In genomic region chr5:136230348-136231035, GRCm38 (mm10) we compare ENCODE assay signal across 16 mouse cellular contexts. TPM values are rescaled to one million over a fixed set of nuclear protein-coding genes. Genes with fewer than 3 reads are reported as not detected.
DNase-seq lines count a peak whose midpoint lies in the region; ATAC-seq and TF ChIP-seq lines count a peak whose summit lies in the region.
"Had no signal": no experiment of that assay in that cellular context is flagged by ENCODE, and none has a peak within 500 bp of the region (broad histone marks: within the 10 kb centered on the region; RNA-seq: fewer than 3 reads in every experiment).

No protein-coding gene starts in this region.

- H3K9ac ChIP-seq in neural tube, embryonic 12.5 days, result no peak overlapping the region
- H3K9ac ChIP-seq in embryonic facial prominence, embryonic 14.5 days (ENCODE audit: low read depth, low read length), result no peak overlapping the region
- no peak overlapping the region for H3K9ac ChIP-seq in limb, embryonic 14.5 days (ENCODE audit: low read depth, low read length, severe bottlenecking)
- H3K9ac ChIP-seq in midbrain, embryonic 15.5 days, result no peak overlapping the region
- H3K9ac ChIP-seq: forebrain, postnatal 0 days; heart, embryonic 13.5 days; liver, embryonic 13.5 days had no signal

- no peaks in the 10 kb centered on the region for H3K9me3 ChIP-seq in neural tube, embryonic 12.5 days
- no peaks in the 10 kb centered on the region for H3K9me3 ChIP-seq in embryonic facial prominence, embryonic 14.5 days (ENCODE audit: control insufficient read depth, low read length)
- H3K9me3 ChIP-seq in limb, embryonic 14.5 days (ENCODE audit: control insufficient read depth, low read length), result no peaks in the 10 kb centered on the region
- H3K9me3 ChIP-seq in midbrain, embryonic 15.5 days, result no peaks in the 10 kb centered on the region
- H3K9me3 ChIP-seq: heart, embryonic 13.5 days; liver, embryonic 13.5 days had no signal

- 0 out of 2 replicates have a peak, but pooled peaks have one; percentile 33 for ATAC-seq in neural tube, embryonic 12.5 days (ENCODE audit: low FRiP score, low read depth)
- ATAC-seq in embryonic facial prominence, embryonic 14.5 days (ENCODE audit: low read depth), result peak; percentile 68; the same call in 1 of the 2 replicates
- ATAC-seq in limb, embryonic 14.5 days (ENCODE audit: low FRiP score, low read depth), result peak; percentile 72
- ATAC-seq in midbrain, embryonic 15.5 days (replicated peaks), result no peak
- ATAC-seq: activated CD4-positive, CD25-positive, alpha-beta regulatory T cell, adult 4 months; forebrain, postnatal 0 days; intestine, postnatal 0 days; lung, postnatal 0 days had no signal

- DNase-seq in neural tube, embryonic 10.5 days (ENCODE audit: extremely low spot score, low spot score), result no peak
- DNase-seq in embryonic facial prominence, embryonic 14.5 days (ENCODE audit: low spot score), result peak; percentile 85
- DNase-seq in limb, embryonic 14.5 days (ENCODE audit: low spot score), result peak; percentile 63
- DNase-seq in heart, postnatal 36 days, result no peak
- DNase-seq in spleen, adult 18-20 months, result no peak
- DNase-seq: forebrain, postnatal 0 days; kidney, postnatal 25 days; liver, embryonic 13.5 days; right cerebral cortex, postnatal 4 days had no signal

- H3K4me3 ChIP-seq in neural tube, embryonic 12.5 days, result no peak overlapping the region
- no peak overlapping the region for H3K4me3 ChIP-seq in embryonic facial prominence, embryonic 14.5 days (ENCODE audit: low read depth, low read length)
- no peak overlapping the region for H3K4me3 ChIP-seq in limb, embryonic 14.5 days (replicated peaks; ENCODE audit: low read length)
- no peak overlapping the region for H3K4me3 ChIP-seq in midbrain, embryonic 15.5 days
- H3K4me3 ChIP-seq: erythroblast, embryonic 14.5 days; heart, embryonic 13.5 days; liver, embryonic 13.5 days had no signal

- intact Hi-C loops in heart, postnatal 36 days (cut with DNase I), result no loop called here

- H3K36me3 ChIP-seq in neural tube, embryonic 12.5 days, result peaks cover 45% of the 10 kb centered on the region
- peaks cover 5% of the 10 kb centered on the region; the same call in 1 of the 2 replicates for H3K36me3 ChIP-seq in embryonic facial prominence, embryonic 14.5 days (ENCODE audit: control insufficient read depth, insufficient read depth, low read length)
- peaks cover 3% of the 10 kb centered on the region; the same call in 1 of the 2 replicates for H3K36me3 ChIP-seq in limb, embryonic 14.5 days (ENCODE audit: control insufficient read depth, insufficient read depth, low read length)
- 0 out of 2 replicates have a peak, but pooled peaks cover 11% of the 10 kb centered on the region for H3K36me3 ChIP-seq in midbrain, embryonic 15.5 days (replicated peaks)
- H3K36me3 ChIP-seq: heart, embryonic 13.5 days had no signal

- H3K4me2 ChIP-seq in neural tube, embryonic 12.5 days (replicated peaks), result no peak overlapping the region
- no peak overlapping the region for H3K4me2 ChIP-seq in embryonic facial prominence, embryonic 14.5 days (ENCODE audit: low read depth, low read length)
- no peak overlapping the region for H3K4me2 ChIP-seq in limb, embryonic 14.5 days (replicated peaks; ENCODE audit: low read depth, low read length, severe bottlenecking)
- no peak overlapping the region for H3K4me2 ChIP-seq in midbrain, embryonic 15.5 days
- H3K4me2 ChIP-seq: heart, embryonic 13.5 days; liver, embryonic 13.5 days had no signal

- TF ChIP-seq POLR2A in limb, embryonic 14.5 days (IDR thresholded peaks at IDR 0.05; ENCODE audit: borderline replicate concordance, extremely low read depth, insufficient read depth, insufficient read length), result no peak

- H3K4me1 ChIP-seq in neural tube, embryonic 12.5 days, result peaks cover 28% of the 10 kb centered on the region
- no peaks in the 10 kb centered on the region for H3K4me1 ChIP-seq in embryonic facial prominence, embryonic 14.5 days (ENCODE audit: control insufficient read depth, insufficient read depth, low read length)
- no peaks in the 10 kb centered on the region for H3K4me1 ChIP-seq in limb, embryonic 14.5 days (ENCODE audit: control insufficient read depth, insufficient read depth, low read length)
- H3K4me1 ChIP-seq in midbrain, embryonic 15.5 days, result peaks cover 7% of the 10 kb centered on the region; the same call in 1 of the 2 replicates

- H3K27me3 ChIP-seq in neural tube, embryonic 12.5 days (replicated peaks), result no peaks in the 10 kb centered on the region
- no peaks in the 10 kb centered on the region for H3K27me3 ChIP-seq in embryonic facial prominence, embryonic 14.5 days (replicated peaks; ENCODE audit: control insufficient read depth, insufficient read depth, low read length)
- H3K27me3 ChIP-seq in limb, embryonic 14.5 days (ENCODE audit: control insufficient read depth, insufficient read depth, low read length), result no peaks in the 10 kb centered on the region
- no peaks in the 10 kb centered on the region for H3K27me3 ChIP-seq in midbrain, embryonic 15.5 days (replicated peaks)

- 59% methylated on average over 4 of the region's 4 CpGs for WGBS in neural tube, embryonic 12.5 days
- 55% methylated on average over 4 of the region's 4 CpGs for WGBS in embryonic facial prominence, embryonic 14.5 days
- 57% methylated on average over 4 of the region's 4 CpGs for WGBS in limb, embryonic 14.5 days
- 66% methylated on average over 4 of the region's 4 CpGs for WGBS in midbrain, embryonic 15.5 days

- no peak overlapping the region for H3K27ac ChIP-seq in neural tube, embryonic 12.5 days
- 0 out of 2 replicates have a peak overlapping the region, but pooled peaks have one; percentile 10 for H3K27ac ChIP-seq in embryonic facial prominence, embryonic 14.5 days (replicated peaks; ENCODE audit: low read depth, low read length)
- H3K27ac ChIP-seq in limb, embryonic 14.5 days (replicated peaks; ENCODE audit: low read depth, low read length), result no peak overlapping the region
- no peak overlapping the region for H3K27ac ChIP-seq in midbrain, embryonic 15.5 days
- H3K27ac ChIP-seq: heart, embryonic 13.5 days; liver, embryonic 13.5 days had no signal

RNA-seq across cellular contexts. Expression of gene Sh2b2, which starts 15.9 kb away (rescaled TPM):
- 28.0 and 29.2 TPM in 2 replicates for polyA plus RNA-seq in neural tube, embryonic 12.5 days (2016; fragmentation: Nextera tagmentation; extraction: Ambion mirVana)
- 10.2 and 10.3 TPM in 2 replicates for polyA plus RNA-seq in embryonic facial prominence, embryonic 14.5 days (2014; fragmentation: Nextera tagmentation; extraction: Ambion mirVana)
- 14.6 and 19.7 TPM in 2 replicates for polyA plus RNA-seq in limb, embryonic 14.5 days (2012; rRNA removed)
- 6.3 and 9.0 TPM in 2 replicates for polyA plus RNA-seq in limb, embryonic 14.5 days (2014; fragmentation: Nextera tagmentation; extraction: Ambion mirVana)
- total RNA-seq in heart, postnatal 36 days (2021), result under 1 TPM; 0.43 to 0.83 TPM
- 31.4 and 33.2 TPM in 2 replicates for polyA plus RNA-seq in midbrain, embryonic 15.5 days (2015; fragmentation: Nextera tagmentation; extraction: Ambion mirVana)

RNA-seq across cellular contexts. Expression of gene Prkrip1, which starts 31.7 kb away (rescaled TPM):
- polyA plus RNA-seq in neural tube, embryonic 12.5 days (2016; fragmentation: Nextera tagmentation; extraction: Ambion mirVana), result 65.1 and 78.9 TPM in 2 replicates
- 48.0 and 52.0 TPM in 2 replicates for polyA plus RNA-seq in embryonic facial prominence, embryonic 14.5 days (2014; fragmentation: Nextera tagmentation; extraction: Ambion mirVana)
- polyA plus RNA-seq in limb, embryonic 14.5 days (2012; rRNA removed), result 20.4 and 32.4 TPM in 2 replicates
- polyA plus RNA-seq in limb, embryonic 14.5 days (2014; fragmentation: Nextera tagmentation; extraction: Ambion mirVana), result 52.3 and 53.0 TPM in 2 replicates
- 10 to 100 TPM; 15.2 to 20.5 TPM for total RNA-seq in heart, postnatal 36 days (2021)
- polyA plus RNA-seq in midbrain, embryonic 15.5 days (2015; fragmentation: Nextera tagmentation; extraction: Ambion mirVana), result 54.8 and 55.6 TPM in 2 replicates

RNA-seq across cellular contexts. Expression of gene Orai2, which starts 60.0 kb away (rescaled TPM):
- polyA plus RNA-seq in neural tube, embryonic 12.5 days (2016; fragmentation: Nextera tagmentation; extraction: Ambion mirVana), result 18.6 and 18.9 TPM in 2 replicates
- polyA plus RNA-seq in embryonic facial prominence, embryonic 14.5 days (2014; fragmentation: Nextera tagmentation; extraction: Ambion mirVana), result 12.0 and 12.4 TPM in 2 replicates
- polyA plus RNA-seq in limb, embryonic 14.5 days (2012; rRNA removed), result 13.7 and 18.4 TPM in 2 replicates
- 9.0 and 10.2 TPM in 2 replicates for polyA plus RNA-seq in limb, embryonic 14.5 days (2014; fragmentation: Nextera tagmentation; extraction: Ambion mirVana)
- 1 to 10 TPM; 1.2 to 1.3 TPM for total RNA-seq in heart, postnatal 36 days (2021)
- 52.0 and 53.2 TPM in 2 replicates for polyA plus RNA-seq in midbrain, embryonic 15.5 days (2015; fragmentation: Nextera tagmentation; extraction: Ambion mirVana)

Comparison
In these comparisons a context has a peak if more than half of its experiments do, and no peak if none do; other contexts are left out.
1. DNase-seq: peak in embryonic facial prominence, embryonic 14.5 days (single experiment) and limb, embryonic 14.5 days (single experiment); none in neural tube, embryonic 10.5 days (single experiment), heart, postnatal 36 days (0 of 2) and spleen, adult 18-20 months (0 of 2).